Mouse (Mus musculus): ENCODE data around the gene Btbd9. TPM values are rescaled to one million over a fixed set of nuclear protein-coding genes. Genes with fewer than 3 reads are reported as not detected.

The Btbd9 gene
- polyA plus RNA-seq, 1 experiment from 2014 or later, result 79.2 TPM

DNA sequence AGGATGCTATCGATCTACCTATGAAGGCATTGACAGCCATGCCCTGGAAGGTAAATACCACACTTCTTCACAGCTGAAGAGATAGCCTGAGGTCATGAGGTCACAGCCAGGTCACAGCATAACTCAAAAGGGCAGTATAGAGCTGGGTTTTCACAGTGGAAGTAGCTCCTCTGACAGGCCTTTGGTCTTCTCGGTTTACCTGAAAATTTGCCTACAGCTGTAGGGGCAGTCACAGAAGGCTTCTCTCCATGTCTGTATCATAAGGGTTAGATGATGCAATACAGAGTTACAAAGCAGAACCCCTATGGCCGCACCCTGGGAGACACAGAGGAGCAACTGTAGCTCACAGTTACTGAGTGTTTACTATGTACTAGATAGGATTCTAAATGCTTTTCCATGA, 163.3 kb downstream of the Btbd9 start:
- Histone ChIP-seq H3K27me3 (no peaks in the 10 kb centered on the region), H3K9me3 (no peaks in the 10 kb centered on the region), H3K27ac (no peak overlapping the region), H3K36me3 (no peaks in the 10 kb centered on the region), H3K4me2 (no peak overlapping the region), H3K4me1 (0 out of 2 replicates have a peak, but pooled peaks cover 4% of the 10 kb centered on the region), H3K9ac (no peak overlapping the region), H3K4me3 (no peak overlapping the region)
- ATAC-seq (ENCODE audit: insufficient number of reproducible peaks, insufficient read depth, low FRiP score, low TSS enrichment, low read depth), result no peak
- 80% methylated on average over 3 of the region's 3 CpGs for WGBS

DNA sequence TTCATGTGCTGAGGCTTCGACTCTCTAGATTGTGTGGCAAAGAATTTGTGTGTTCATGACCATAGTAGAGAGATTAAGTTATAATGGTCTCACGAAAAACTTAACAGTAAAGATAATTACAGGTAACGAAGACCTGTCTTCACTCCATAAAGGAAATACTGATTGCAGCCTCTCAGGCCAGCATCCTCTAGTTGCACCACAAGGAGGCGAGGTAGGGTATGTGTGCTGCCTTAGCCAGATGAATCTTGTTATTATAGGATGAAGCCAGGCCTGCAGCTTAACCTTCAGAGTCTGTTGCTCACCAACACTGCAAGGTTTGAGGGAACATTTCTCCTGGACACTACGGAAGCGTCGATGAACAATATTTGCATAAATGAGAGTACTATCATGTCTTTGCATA, 170.3 kb downstream of the Btbd9 start:
- H3K4me2 ChIP-seq, result no peak overlapping the region
- no peak for ATAC-seq (ENCODE audit: insufficient number of reproducible peaks, insufficient read depth, low FRiP score, low TSS enrichment, low read depth)
- no peak overlapping the region for H3K9ac ChIP-seq
- H3K4me1 ChIP-seq, result 0 out of 2 replicates have a peak, but pooled peaks cover 4% of the 10 kb centered on the region
- H3K27ac ChIP-seq, result no peak overlapping the region
- no peaks in the 10 kb centered on the region for H3K9me3 ChIP-seq
- H3K4me3 ChIP-seq, result no peak overlapping the region
- 87% methylated on average over 7 of the region's 7 CpGs for WGBS
- H3K36me3 ChIP-seq, result no peaks in the 10 kb centered on the region; the same call in 1 of the 2 replicates
- H3K27me3 ChIP-seq, result no peaks in the 10 kb centered on the region

DNA sequence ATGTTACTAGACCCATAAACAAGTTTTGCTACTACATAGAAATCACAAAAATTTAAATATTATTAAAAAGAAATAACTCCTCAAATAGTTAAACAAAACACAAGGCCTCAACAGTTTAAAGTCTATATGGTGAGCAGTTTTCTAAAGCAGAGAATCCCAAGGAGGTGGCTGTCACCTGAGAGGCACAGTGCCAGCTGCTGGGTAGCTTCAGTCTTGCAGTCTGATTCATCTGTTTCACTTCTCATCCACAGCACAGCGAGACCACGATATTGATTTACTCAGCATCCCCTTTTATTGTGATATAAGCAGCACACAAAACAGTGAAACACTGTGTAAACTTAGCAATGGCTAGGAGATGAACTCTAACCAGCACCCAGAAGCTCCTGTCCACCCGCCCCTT, 173.4 kb downstream of the Btbd9 start:
- 92% methylated on average over 3 of the region's 3 CpGs for WGBS
- no peaks in the 10 kb centered on the region for H3K27me3 ChIP-seq
- no peaks in the 10 kb centered on the region for H3K4me1 ChIP-seq
- H3K4me3 ChIP-seq, result no peak overlapping the region
- no peak for ATAC-seq (ENCODE audit: insufficient number of reproducible peaks, insufficient read depth, low FRiP score, low TSS enrichment, low read depth)
- H3K4me2 ChIP-seq, result no peak overlapping the region
- no peaks in the 10 kb centered on the region for H3K9me3 ChIP-seq
- H3K9ac ChIP-seq, result no peak overlapping the region
- no peaks in the 10 kb centered on the region; the same call in 1 of the 2 replicates for H3K36me3 ChIP-seq
- no peak overlapping the region for H3K27ac ChIP-seq

DNA sequence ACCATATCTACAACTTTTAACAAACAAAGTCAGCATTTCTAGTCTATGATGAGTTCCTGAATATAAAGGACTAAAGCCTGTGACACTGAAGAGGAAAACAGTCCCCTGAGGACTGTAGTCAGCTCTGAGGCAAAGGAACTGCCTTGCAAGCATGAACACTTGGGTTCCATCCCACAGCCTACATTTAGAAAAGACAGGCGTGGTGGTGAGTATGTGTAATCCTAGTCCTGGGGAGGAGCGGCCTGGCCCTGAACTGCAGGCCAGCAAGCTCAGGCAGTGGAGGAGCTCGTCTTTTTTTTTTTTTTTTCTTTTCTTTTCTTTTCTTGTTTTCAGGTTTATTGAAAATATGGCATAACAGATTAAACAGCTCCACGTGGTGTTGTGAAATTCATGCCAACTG, 181.0 kb downstream of the Btbd9 start:
- 75% methylated on average over 4 of the region's 4 CpGs for WGBS
- Histone ChIP-seq H3K9me3 (no peaks in the 10 kb centered on the region; the same call in 1 of the 2 replicates), H3K4me2 (no peak overlapping the region), H3K4me1 (no peaks in the 10 kb centered on the region), H3K27me3 (no peaks in the 10 kb centered on the region), H3K36me3 (no peaks in the 10 kb centered on the region), H3K27ac (no peak overlapping the region), H3K4me3 (no peak overlapping the region), H3K9ac (no peak overlapping the region)
- no peak for ATAC-seq (ENCODE audit: insufficient number of reproducible peaks, insufficient read depth, low FRiP score, low TSS enrichment, low read depth)

DNA sequence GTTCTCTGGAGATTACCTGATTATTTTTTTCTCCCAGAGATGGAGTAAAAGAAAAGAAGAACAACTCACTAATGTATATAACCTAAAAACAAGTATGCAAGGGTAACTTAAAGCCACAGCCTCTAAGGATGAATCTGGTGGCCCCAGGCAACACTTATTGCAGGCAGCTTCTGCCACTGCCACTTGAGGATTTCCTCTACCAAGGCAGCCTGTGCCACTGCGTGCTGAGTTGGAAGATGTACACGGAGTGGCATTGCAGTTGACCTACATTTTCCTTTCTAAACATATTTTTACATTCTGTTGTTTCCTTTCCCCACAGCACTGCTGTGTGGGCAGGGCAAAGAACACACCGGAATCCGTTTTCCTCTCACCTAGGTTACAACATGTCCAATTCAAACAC, 184.3 kb downstream of the Btbd9 start:
- H3K4me3 ChIP-seq, result no peak overlapping the region
- 85% methylated on average over 4 of the region's 4 CpGs for WGBS
- H3K9ac ChIP-seq, result no peak overlapping the region
- H3K27ac ChIP-seq, result no peak overlapping the region
- H3K36me3 ChIP-seq, result no peaks in the 10 kb centered on the region
- H3K4me2 ChIP-seq, result no peak overlapping the region
- H3K27me3 ChIP-seq, result no peaks in the 10 kb centered on the region
- no peak for ATAC-seq (ENCODE audit: insufficient number of reproducible peaks, insufficient read depth, low FRiP score, low TSS enrichment, low read depth)
- no peaks in the 10 kb centered on the region; the same call in 1 of the 2 replicates for H3K9me3 ChIP-seq
- no peaks in the 10 kb centered on the region for H3K4me1 ChIP-seq

DNA sequence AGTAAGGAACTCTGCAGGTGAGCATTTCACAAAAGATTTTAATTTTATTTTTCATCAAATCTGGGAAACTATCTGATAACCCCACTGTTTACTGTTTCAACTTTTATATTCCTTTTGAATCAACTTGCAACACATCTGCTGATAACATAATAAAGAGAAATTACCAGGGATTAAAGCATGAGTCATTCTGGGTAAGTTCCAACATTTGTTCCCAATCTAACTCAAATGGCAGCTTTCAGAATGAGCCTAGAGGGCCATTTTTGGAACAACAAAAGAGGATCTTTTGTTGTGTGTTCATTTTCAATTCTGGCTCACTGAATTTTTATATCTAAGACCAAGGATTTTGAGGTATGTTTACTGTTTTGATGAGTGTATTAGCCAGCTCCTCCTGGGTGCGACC, 185.1 kb downstream of the Btbd9 start:
- Histone ChIP-seq H3K27me3 (no peaks in the 10 kb centered on the region), H3K36me3 (no peaks in the 10 kb centered on the region), H3K4me3 (no peak overlapping the region), H3K4me1 (no peaks in the 10 kb centered on the region), H3K9ac (no peak overlapping the region), H3K4me2 (no peak overlapping the region), H3K27ac (no peak overlapping the region), H3K9me3 (no peaks in the 10 kb centered on the region; the same call in 1 of the 2 replicates)
- 73% methylated on average over 1 of the region's 1 CpGs for WGBS
- ATAC-seq (ENCODE audit: insufficient number of reproducible peaks, insufficient read depth, low FRiP score, low TSS enrichment, low read depth), result no peak

DNA sequence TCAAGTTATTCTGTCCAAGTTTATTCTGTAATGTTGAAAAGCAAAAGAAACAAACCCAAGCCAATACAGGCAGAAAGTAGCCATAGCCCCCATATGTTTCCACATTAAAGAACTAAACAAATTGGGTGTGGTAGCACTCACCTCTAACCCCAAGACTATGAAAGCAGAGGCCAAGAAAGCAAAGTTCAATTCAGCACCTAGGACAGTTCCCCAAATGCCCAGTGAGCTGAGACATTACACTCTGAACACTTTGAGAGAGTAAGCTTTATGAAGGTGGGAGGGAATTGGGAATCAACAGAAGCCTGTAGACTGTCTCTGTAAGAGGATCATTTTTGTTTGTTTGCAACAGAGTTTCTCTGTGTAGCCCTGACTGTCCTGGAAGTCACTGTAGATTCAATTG, 186.6 kb downstream of the Btbd9 start:
- no peaks in the 10 kb centered on the region for H3K4me1 ChIP-seq
- H3K4me3 ChIP-seq, result no peak overlapping the region
- no peak for ATAC-seq (ENCODE audit: insufficient number of reproducible peaks, insufficient read depth, low FRiP score, low TSS enrichment, low read depth)
- H3K4me2 ChIP-seq, result no peak overlapping the region
- no peak overlapping the region for H3K27ac ChIP-seq
- H3K9me3 ChIP-seq, result no peaks in the 10 kb centered on the region; the same call in 1 of the 2 replicates
- H3K9ac ChIP-seq, result no peak overlapping the region
- no peaks in the 10 kb centered on the region for H3K36me3 ChIP-seq
- no peaks in the 10 kb centered on the region for H3K27me3 ChIP-seq

DNA sequence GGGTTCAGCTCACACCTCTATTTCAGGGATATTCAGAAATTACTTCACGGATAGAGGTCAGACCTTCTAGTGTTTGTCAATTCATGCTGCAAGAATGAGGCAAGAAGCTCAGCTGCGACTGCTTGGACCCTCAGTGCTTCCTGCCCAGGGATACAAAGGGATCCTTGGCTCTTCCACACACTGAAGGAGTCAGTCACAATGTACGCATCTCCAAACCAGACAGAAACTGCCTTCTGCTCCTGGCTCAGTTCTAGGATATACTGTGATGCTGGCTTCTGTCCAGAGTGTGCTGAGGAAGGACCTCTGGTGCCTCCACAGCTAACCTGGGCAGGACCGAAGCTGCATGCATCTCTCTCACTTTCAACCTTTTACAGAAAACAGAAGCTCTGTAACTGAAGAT, 187.5 kb downstream of the Btbd9 start:
- Histone ChIP-seq H3K27ac (no peak overlapping the region), H3K9me3 (no peaks in the 10 kb centered on the region; the same call in 1 of the 2 replicates), H3K36me3 (no peaks in the 10 kb centered on the region), H3K27me3 (no peaks in the 10 kb centered on the region), H3K4me1 (no peaks in the 10 kb centered on the region), H3K4me3 (no peak overlapping the region), H3K4me2 (no peak overlapping the region), H3K9ac (no peak overlapping the region)
- ATAC-seq (ENCODE audit: insufficient number of reproducible peaks, insufficient read depth, low FRiP score, low TSS enrichment, low read depth), result no peak
- WGBS, result 79% methylated on average over 4 of the region's 4 CpGs

DNA sequence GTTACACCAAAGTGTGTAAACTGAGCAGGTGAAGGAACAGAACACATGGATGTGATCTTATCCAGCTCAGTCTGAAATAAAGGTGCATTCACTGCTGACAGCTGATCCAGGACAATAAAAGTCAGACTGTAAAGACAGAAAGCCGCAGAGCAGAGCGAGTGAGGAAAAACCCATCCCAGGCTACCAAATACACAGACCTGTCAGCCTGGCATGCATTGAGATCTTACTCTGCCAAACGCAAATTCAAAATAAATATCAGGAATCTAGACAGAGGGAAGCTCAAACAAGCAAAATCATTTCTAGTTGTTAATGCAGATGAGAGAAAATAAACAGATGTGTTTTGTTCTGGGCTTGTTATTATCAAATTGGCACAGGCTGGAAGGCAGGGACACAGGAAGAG, 187.9 kb downstream of the Btbd9 start:
- Histone ChIP-seq H3K9ac (no peak overlapping the region), H3K36me3 (no peaks in the 10 kb centered on the region), H3K27me3 (no peaks in the 10 kb centered on the region), H3K4me2 (no peak overlapping the region), H3K4me1 (no peaks in the 10 kb centered on the region), H3K9me3 (no peaks in the 10 kb centered on the region; the same call in 1 of the 2 replicates), H3K4me3 (no peak overlapping the region), H3K27ac (no peak overlapping the region)
- no peak for ATAC-seq (ENCODE audit: insufficient number of reproducible peaks, insufficient read depth, low FRiP score, low TSS enrichment, low read depth)
- WGBS, result 81% methylated on average over 3 of the region's 3 CpGs

DNA sequence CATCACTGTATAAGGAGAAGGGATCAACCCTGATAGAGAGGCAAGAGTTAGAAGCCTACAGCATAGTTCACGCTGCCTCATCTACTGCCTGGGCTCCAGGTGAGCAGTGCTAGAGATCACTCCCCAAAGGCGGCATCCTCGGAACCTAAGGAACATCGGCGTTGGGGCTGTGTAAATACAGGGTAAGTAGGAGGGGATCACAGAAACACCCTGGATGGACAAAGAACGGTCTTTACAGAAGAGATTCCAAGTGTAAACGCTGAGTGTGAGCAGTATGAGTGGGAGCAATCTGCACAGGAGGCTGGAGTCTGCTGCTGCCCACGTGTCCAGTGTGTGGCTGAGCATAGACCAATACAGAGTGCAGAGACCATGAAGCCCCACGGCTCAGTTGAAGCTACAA, 190.0 kb downstream of the Btbd9 start:
- Histone ChIP-seq H3K9ac (no peak overlapping the region), H3K4me3 (no peak overlapping the region), H3K4me2 (no peak overlapping the region), H3K27me3 (no peaks in the 10 kb centered on the region), H3K36me3 (no peaks in the 10 kb centered on the region), H3K27ac (no peak overlapping the region), H3K4me1 (no peaks in the 10 kb centered on the region), H3K9me3 (no peaks in the 10 kb centered on the region; the same call in 1 of the 2 replicates)
- no peak for ATAC-seq (ENCODE audit: insufficient number of reproducible peaks, insufficient read depth, low FRiP score, low TSS enrichment, low read depth)
- 92% methylated on average over 9 of the region's 9 CpGs for WGBS

DNA sequence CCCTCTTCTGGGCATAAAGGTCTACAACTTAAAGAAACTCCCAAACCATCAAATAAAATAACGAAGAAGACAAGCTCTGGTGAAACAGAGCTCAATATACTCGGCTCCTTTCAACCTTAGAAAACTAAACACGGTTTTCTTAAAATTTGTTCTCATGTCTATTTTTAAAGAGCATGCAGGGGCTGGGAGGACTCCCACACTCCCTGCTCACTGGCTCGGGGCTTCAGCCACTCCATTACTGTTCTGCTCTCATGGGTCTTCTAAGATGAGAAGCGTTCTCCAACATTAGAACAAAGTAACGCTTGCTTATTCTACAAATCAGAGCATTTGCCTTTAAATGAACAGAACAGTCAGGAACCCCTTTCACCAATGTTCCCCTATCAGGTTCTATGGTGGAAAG, 192.6 kb downstream of the Btbd9 start:
- Histone ChIP-seq H3K4me1 (0 out of 2 replicates have a peak, but pooled peaks cover 5% of the 10 kb centered on the region), H3K4me3 (no peak overlapping the region), H3K9ac (no peak overlapping the region), H3K36me3 (no peaks in the 10 kb centered on the region), H3K27ac (no peak overlapping the region), H3K9me3 (no peaks in the 10 kb centered on the region), H3K27me3 (no peaks in the 10 kb centered on the region), H3K4me2 (no peak overlapping the region)
- 90% methylated on average over 6 of the region's 6 CpGs for WGBS
- no peak for ATAC-seq (ENCODE audit: insufficient number of reproducible peaks, insufficient read depth, low FRiP score, low TSS enrichment, low read depth)

DNA sequence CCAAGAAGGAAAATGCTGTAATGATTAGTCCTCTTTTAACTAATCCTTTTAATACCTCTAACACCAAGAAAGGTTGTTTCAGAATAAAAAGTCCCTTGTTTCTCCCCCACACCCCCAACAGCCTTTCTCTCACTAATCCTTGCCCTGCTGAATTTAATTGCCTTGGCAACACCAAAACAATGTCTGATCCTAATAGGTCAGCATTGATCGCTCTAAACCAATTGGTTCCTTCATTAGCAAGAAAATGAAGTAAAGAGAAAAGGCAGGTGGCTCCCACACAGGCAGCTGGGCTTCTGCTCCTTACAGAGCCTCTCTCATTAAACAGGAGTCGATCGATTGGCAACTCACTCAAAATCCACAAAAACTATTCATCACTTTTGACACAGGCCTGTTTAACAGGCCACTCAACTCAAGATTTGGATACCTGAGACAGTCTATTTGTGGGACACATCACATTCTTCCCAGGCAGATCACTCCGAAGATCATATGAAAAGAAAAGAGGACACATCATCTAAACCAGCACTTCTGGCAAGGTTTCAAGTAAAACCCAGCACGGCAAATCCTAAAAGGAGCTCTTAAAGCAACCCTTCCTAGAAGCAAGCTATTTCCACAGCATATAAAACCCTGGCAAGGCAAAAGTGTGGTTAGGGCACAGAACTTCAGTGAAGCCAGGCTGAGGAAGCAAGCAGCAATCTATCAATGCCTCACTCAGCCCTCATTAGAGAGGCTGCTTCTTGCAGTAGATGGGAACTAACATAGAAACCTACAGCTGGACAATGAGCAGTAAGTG, 197.9 kb downstream of the Btbd9 start:
- WGBS, result 28% methylated on average over 5 of the region's 5 CpGs
- no peak for ATAC-seq (ENCODE audit: insufficient number of reproducible peaks, insufficient read depth, low FRiP score, low TSS enrichment, low read depth)
- Histone ChIP-seq H3K27me3 (no peaks in the 10 kb centered on the region), H3K9me3 (no peaks in the 10 kb centered on the region), H3K4me2 (no peak overlapping the region), H3K27ac (no peak overlapping the region), H3K4me1 (peaks cover 10% of the 10 kb centered on the region; the same call in 1 of the 2 replicates), H3K4me3 (no peak overlapping the region), H3K36me3 (no peaks in the 10 kb centered on the region), H3K9ac (no peak overlapping the region)

Data from embryonic facial prominence, embryonic 13.5 days (tissue).